Mouse (Mus musculus): ENCODE results near the gene March4. TPM values are rescaled to one million over a fixed set of nuclear protein-coding genes. Genes with fewer than 3 reads are reported as not detected.

The March4 gene
- not detected for polyA plus RNA-seq (2017; shearing (Covaris generic))

GRCm38 (mm10) chr1:72536611-72537351, at the start of gene March4:
Gene March4, minus strand, starts transcription at chr1:72536930.

GRCm38 (mm10) chr1:72582947-72583731, 46.4 kb upstream of the March4 start, which contains the start of gene Smarcal1:
Gene Smarcal1, plus strand, starts transcription at chr1:72583251.

Other genes starting within 250 kb of the March4 start
- 41.2 TPM for gene Xrcc5, start 229.5 kb downstream of the March4 start, polyA plus RNA-seq (2017; shearing (Covaris generic))
- 28.3 TPM for gene Smarcal1, start 46.3 kb upstream of the March4 start, polyA plus RNA-seq (2017; shearing (Covaris generic))
- gene Ankar, start 163.6 kb upstream of the March4 start, polyA plus RNA-seq (2017; shearing (Covaris generic)) = 0.28 TPM
- gene Rpl37a, start 174.4 kb upstream of the March4 start, polyA plus RNA-seq (2017; shearing (Covaris generic)) = 2,774 TPM

Measured in activated CD4-positive, CD25-positive, alpha-beta regulatory T cell, adult 9 weeks (primary cell).